Mouse (Mus musculus): ENCODE measurements around the gene Rabgap1l.
A peak's percentile ranks its signal among the peaks of the same experiment; 100 is the strongest.

Rabgap1l gene

GRCm38 (mm10) chr1:160792686-160793355, at the start of gene Rabgap1l:
Gene Rabgap1l (minus strand): TSS chr1:160793211.
- peak; percentile 65 to 78 for DNase-seq (ENCODE audit: low spot score in 2 of 2)

- DNase-seq (ENCODE audit: low spot score in 2 of 2): no peak
Measured at GRCm38 (mm10) chr1:160842567-160842966, 49.6 kb upstream of the Rabgap1l start.

- no peak for DNase-seq (ENCODE audit: low spot score in 2 of 2)
Measured at GRCm38 (mm10) chr1:160840618-160841017, 47.6 kb upstream of the Rabgap1l start.

GRCm38 (mm10) chr1:160839095-160839494, 46.1 kb upstream of the Rabgap1l start:
- DNase-seq (ENCODE audit: low spot score in 2 of 2): no peak

GRCm38 (mm10) chr1:160834446-160834845, 41.4 kb upstream of the Rabgap1l start:
- DNase-seq (ENCODE audit: low spot score in 2 of 2): no peak

- DNase-seq (ENCODE audit: low spot score in 2 of 2): no peak
Measured at GRCm38 (mm10) chr1:160832267-160833021, 39.4 kb upstream of the Rabgap1l start.

- no peak for DNase-seq (ENCODE audit: low spot score in 2 of 2)
Measured at GRCm38 (mm10) chr1:160830608-160831498, 37.8 kb upstream of the Rabgap1l start.

- DNase-seq (ENCODE audit: low spot score in 2 of 2): no peak
Measured at GRCm38 (mm10) chr1:160825441-160825856, 32.4 kb upstream of the Rabgap1l start.

- no peak for DNase-seq (ENCODE audit: low spot score in 2 of 2)
Measured at GRCm38 (mm10) chr1:160823638-160824037, 30.6 kb upstream of the Rabgap1l start.

- no peak for DNase-seq (ENCODE audit: low spot score in 2 of 2)
Measured at GRCm38 (mm10) chr1:160814198-160814597, 21.2 kb upstream of the Rabgap1l start.

- DNase-seq (ENCODE audit: low spot score in 2 of 2): no peak
Measured at GRCm38 (mm10) chr1:160812428-160812827, 19.4 kb upstream of the Rabgap1l start.

- no peak for DNase-seq (ENCODE audit: low spot score in 2 of 2)
Measured at GRCm38 (mm10) chr1:160811930-160812329, 18.9 kb upstream of the Rabgap1l start.

GRCm38 (mm10) chr1:160805268-160805667, 12.3 kb upstream of the Rabgap1l start:
- no peak for DNase-seq (ENCODE audit: low spot score in 2 of 2)

GRCm38 (mm10) chr1:160799972-160800371, 7.0 kb upstream of the Rabgap1l start:
- no peak for DNase-seq (ENCODE audit: low spot score in 2 of 2)

GRCm38 (mm10) chr1:160795016-160795415, 2.0 kb upstream of the Rabgap1l start:
- DNase-seq (ENCODE audit: low spot score in 2 of 2): no peak

- DNase-seq (ENCODE audit: low spot score in 2 of 2): no peak
Measured at GRCm38 (mm10) chr1:160793791-160794757, 1.1 kb upstream of the Rabgap1l start.

GRCm38 (mm10) chr1:160792156-160792685, 790 bp downstream of the Rabgap1l start:
- peak in 1 of 2 experiments; percentile 21 for DNase-seq (ENCODE audit: low spot score in 2 of 2)

- DNase-seq (ENCODE audit: low spot score in 2 of 2): peak in 1 of 2 experiments; percentile 15
Measured at GRCm38 (mm10) chr1:160791381-160792155, 1.4 kb downstream of the Rabgap1l start.

- no peak for DNase-seq (ENCODE audit: low spot score in 2 of 2)
Measured at GRCm38 (mm10) chr1:160790630-160791029, 2.4 kb downstream of the Rabgap1l start.

GRCm38 (mm10) chr1:160789876-160790275, 3.1 kb downstream of the Rabgap1l start:
- no peak for DNase-seq (ENCODE audit: low spot score in 2 of 2)

Data from urinary bladder, postnatal 36 days (tissue).